Mouse (Mus musculus): ENCODE measurements around the gene Polr2b.

- no peak for TF ChIP-seq CTCF (conservative IDR thresholded peaks at IDR 0.05; ENCODE audit: insufficient read depth, insufficient read length, low read depth, low read length)
- TF ChIP-seq POLR2A (IDR thresholded peaks at IDR 0.05; ENCODE audit: low read depth, low read length) = no peak
Observed at GRCm38 (mm10) chr5:77289686-77290085, 20.3 kb upstream of the Polr2b start.

All from kidney, adult 2 months (tissue).